Mouse (Mus musculus) forebrain, embryonic 11.5 days (tissue): ENCODE measurements around the gene Rcor3. TPM values are rescaled to one million over a fixed set of nuclear protein-coding genes. Genes with fewer than 3 reads are reported as not detected.

Experiments used
- ATAC-seq: fragments of 200-750 bp; cut with Nextera tagmentation; replicated peaks from 2 replicates; pipeline ENCODE4 v1.8.0; 2017; ENCODE audit warnings: moderate TSS enrichment; ENCODE audit not compliant: low FRiP score
- DNase-seq: peaks from one replicate; pipeline ENCODE4 v3.0.0-alpha.2; 2017; ENCODE audit warnings: low spot score
- H3K27ac ChIP-seq: fragments of 300-500 bp; sonication (generic); 2 replicates; pipeline ENCODE4 v1.5.1; 2014; ENCODE audit warnings: low read depth, low read length
- H3K27me3 ChIP-seq: fragments of 300-500 bp; sonication (generic); 2 replicates; pipeline ENCODE4 v1.6.1; 2014; ENCODE audit warnings: mild to moderate bottlenecking, low read length, mixed read lengths; ENCODE audit not compliant: control insufficient read depth, insufficient read depth
- H3K36me3 ChIP-seq: fragments of 300-500 bp; sonication (generic); 2 replicates; pipeline ENCODE4 v1.6.1; 2014; ENCODE audit warnings: mild to moderate bottlenecking, low read length, moderate library complexity, mixed read lengths; ENCODE audit not compliant: control insufficient read depth, insufficient read depth
- H3K4me1 ChIP-seq: fragments of 300-500 bp; sonication (generic); replicated peaks from 2 replicates; pipeline ENCODE4 v1.6.1; 2014; ENCODE audit warnings: low read length, mixed read lengths; ENCODE audit not compliant: control insufficient read depth, insufficient read depth
- H3K4me2 ChIP-seq: fragments of 300-500 bp; sonication (generic); 2 replicates; pipeline ENCODE4 v1.6.1; 2014; ENCODE audit warnings: low read depth, mild to moderate bottlenecking, low read length, moderate library complexity, mixed read lengths; ENCODE audit not compliant: severe bottlenecking
- H3K4me3 ChIP-seq: fragments of 300-500 bp; sonication (generic); 2 replicates; pipeline ENCODE4 v1.5.1; 2014; ENCODE audit warnings: low read depth, low read length
- H3K9ac ChIP-seq: fragments of 300-500 bp; sonication (generic); 2 replicates; pipeline ENCODE4 v1.6.1; 2014; ENCODE audit warnings: low read length
- H3K9me3 ChIP-seq: fragments of 300-500 bp; sonication (generic); 2 replicates; pipeline ENCODE4 v1.6.1; 2016; ENCODE audit warnings: low read length, mixed read lengths; ENCODE audit not compliant: control insufficient read depth
- WGBS: fragments of 180-500 bp; shearing (Covaris S2); extraction: QIAGEN DNeasy Blood & Tissue Kit; methylation state at CpG from one replicate; pipeline ENCODE4 v1.1.7; 2014; 5-methylcytosine and 5-hydroxymethylcytosine counted together
- polyA plus RNA-seq: library from polyadenylated mRNA; unstranded; fragments of >200 nt; fragmentation: Nextera tagmentation; extraction: Ambion mirVana; gene quantifications from 2 replicates; pipeline ENCODE4 v1.2.1, GENCODE M21; 2014

Gene Rcor3
- 17.4 and 18.1 TPM in 2 replicates for polyA plus RNA-seq

- H3K27ac ChIP-seq: peak within 1 kb of the TSS; percentile 91
Observed at GRCm38 (mm10) chr1:192137926-192138910, at the start of gene Rcor3. Gene Rcor3 (minus strand): TSS chr1:192138062.

GRCm38 (mm10) chr1:192181696-192182257 is 43.9 kb upstream of the Rcor3 start:
- H3K9ac ChIP-seq: no peak overlapping the region
- no peak for ATAC-seq
- H3K27me3 ChIP-seq: no peaks in the 10 kb centered on the region
- H3K4me1 ChIP-seq: no peaks in the 10 kb centered on the region
- no peaks in the 10 kb centered on the region for H3K36me3 ChIP-seq
- H3K4me3 ChIP-seq: no peak overlapping the region
- no peak overlapping the region for H3K4me2 ChIP-seq
- 85% methylated on average over 4 of the region's 4 CpGs for WGBS
- H3K9me3 ChIP-seq: no peaks in the 10 kb centered on the region
- H3K27ac ChIP-seq: no peak overlapping the region
- no peak for DNase-seq

More at GRCm38 (mm10) chr1:192137926-192138910, at the start of gene Rcor3:
- Histone ChIP-seq H3K9ac (peak within 1 kb of the TSS; percentile 93), H3K27me3 (no peaks in the 10 kb centered on the region), H3K9me3 (no peaks in the 10 kb centered on the region), H3K4me1 (no peaks in the 10 kb centered on the region), H3K4me3 (peak within 1 kb of the TSS; percentile 75), H3K36me3 (no peaks in the 10 kb centered on the region), H3K4me2 (peak within 1 kb of the TSS; percentile 95)
- ATAC-seq (peak; percentile 88), DNase-seq (peak; percentile 91)
- WGBS: under 1% methylated on average over 58 of the region's 88 CpGs

GRCm38 (mm10) chr1:192179877-192180276 is 42.0 kb upstream of the Rcor3 start:
- no peak overlapping the region for H3K9ac ChIP-seq
- 85% methylated on average over 3 of the region's 3 CpGs for WGBS

GRCm38 (mm10) chr1:192171477-192171876 is 33.6 kb upstream of the Rcor3 start:
- no peak for ATAC-seq

More at GRCm38 (mm10) chr1:192179877-192180276, 42.0 kb upstream of the Rcor3 start:
- no peak for DNase-seq
- no peaks in the 10 kb centered on the region for H3K9me3 ChIP-seq
- no peaks in the 10 kb centered on the region for H3K4me1 ChIP-seq
- ATAC-seq: no peak
- no peak overlapping the region for H3K4me2 ChIP-seq
- no peak overlapping the region for H3K27ac ChIP-seq
- no peak overlapping the region for H3K4me3 ChIP-seq
- H3K36me3 ChIP-seq: no peaks in the 10 kb centered on the region
- H3K27me3 ChIP-seq: no peaks in the 10 kb centered on the region

GRCm38 (mm10) chr1:192151179-192151578 is 13.3 kb upstream of the Rcor3 start:
- no peak for DNase-seq
- Histone ChIP-seq H3K4me1 (no peaks in the 10 kb centered on the region), H3K27ac (no peak overlapping the region), H3K4me3 (no peak overlapping the region), H3K36me3 (no peaks in the 10 kb centered on the region), H3K27me3 (no peaks in the 10 kb centered on the region), H3K9me3 (no peaks in the 10 kb centered on the region), H3K4me2 (no peak overlapping the region), H3K9ac (no peak overlapping the region)
- WGBS: 85% methylated on average over 4 of the region's 4 CpGs
- ATAC-seq: no peak

More at GRCm38 (mm10) chr1:192171477-192171876, 33.6 kb upstream of the Rcor3 start:
- Histone ChIP-seq H3K4me1 (no peaks in the 10 kb centered on the region), H3K4me2 (no peak overlapping the region), H3K36me3 (no peaks in the 10 kb centered on the region), H3K27me3 (no peaks in the 10 kb centered on the region), H3K9ac (no peak overlapping the region), H3K27ac (no peak overlapping the region), H3K4me3 (no peak overlapping the region), H3K9me3 (no peaks in the 10 kb centered on the region)
- WGBS: 94% methylated on average over 3 of the region's 3 CpGs
- no peak for DNase-seq

GRCm38 (mm10) chr1:192140313-192140712 is 2.5 kb upstream of the Rcor3 start:
- Histone ChIP-seq H3K27me3 (no peaks in the 10 kb centered on the region), H3K27ac (no peak overlapping the region), H3K9ac (no peak overlapping the region), H3K4me3 (no peak overlapping the region), H3K4me1 (no peaks in the 10 kb centered on the region), H3K36me3 (no peaks in the 10 kb centered on the region), H3K4me2 (no peak overlapping the region), H3K9me3 (no peaks in the 10 kb centered on the region)
- DNase-seq (no peak), ATAC-seq (no peak)
- WGBS: 92% methylated on average over 2 of the region's 2 CpGs

GRCm38 (mm10) chr1:192137291-192137925 is 454 bp downstream of the Rcor3 start:
- Histone ChIP-seq H3K36me3 (no peaks in the 10 kb centered on the region), H3K4me2 (peak overlapping the region; percentile 95), H3K4me1 (no peaks in the 10 kb centered on the region), H3K4me3 (peak overlapping the region; percentile 75), H3K27ac (peak overlapping the region; percentile 91), H3K9ac (peak overlapping the region; percentile 93), H3K9me3 (no peaks in the 10 kb centered on the region), H3K27me3 (no peaks in the 10 kb centered on the region)
- 0% methylated on average over 27 of the region's 61 CpGs for WGBS
- peak; percentile 43 for ATAC-seq
- DNase-seq: no peak

GRCm38 (mm10) chr1:192136561-192137290 is 1.1 kb downstream of the Rcor3 start:
- Histone ChIP-seq H3K9ac (peak overlapping the region; percentile 93), H3K9me3 (no peaks in the 10 kb centered on the region)

More at GRCm38 (mm10) chr1:192136561-192137290, 1.1 kb downstream of the Rcor3 start:
- peak overlapping the region; percentile 91 for H3K27ac ChIP-seq
- under 1% methylated on average over 52 of the region's 55 CpGs for WGBS
- H3K4me3 ChIP-seq: peak overlapping the region; percentile 75
- no peaks in the 10 kb centered on the region for H3K27me3 ChIP-seq
- DNase-seq: peak; percentile 87
- peak overlapping the region; percentile 95 for H3K4me2 ChIP-seq
- no peaks in the 10 kb centered on the region for H3K36me3 ChIP-seq
- ATAC-seq: peak; percentile 80
- H3K4me1 ChIP-seq: no peaks in the 10 kb centered on the region
